Mouse (Mus musculus): ENCODE measurements around the gene B230217C12Rik.

The B230217C12Rik gene

DNA sequence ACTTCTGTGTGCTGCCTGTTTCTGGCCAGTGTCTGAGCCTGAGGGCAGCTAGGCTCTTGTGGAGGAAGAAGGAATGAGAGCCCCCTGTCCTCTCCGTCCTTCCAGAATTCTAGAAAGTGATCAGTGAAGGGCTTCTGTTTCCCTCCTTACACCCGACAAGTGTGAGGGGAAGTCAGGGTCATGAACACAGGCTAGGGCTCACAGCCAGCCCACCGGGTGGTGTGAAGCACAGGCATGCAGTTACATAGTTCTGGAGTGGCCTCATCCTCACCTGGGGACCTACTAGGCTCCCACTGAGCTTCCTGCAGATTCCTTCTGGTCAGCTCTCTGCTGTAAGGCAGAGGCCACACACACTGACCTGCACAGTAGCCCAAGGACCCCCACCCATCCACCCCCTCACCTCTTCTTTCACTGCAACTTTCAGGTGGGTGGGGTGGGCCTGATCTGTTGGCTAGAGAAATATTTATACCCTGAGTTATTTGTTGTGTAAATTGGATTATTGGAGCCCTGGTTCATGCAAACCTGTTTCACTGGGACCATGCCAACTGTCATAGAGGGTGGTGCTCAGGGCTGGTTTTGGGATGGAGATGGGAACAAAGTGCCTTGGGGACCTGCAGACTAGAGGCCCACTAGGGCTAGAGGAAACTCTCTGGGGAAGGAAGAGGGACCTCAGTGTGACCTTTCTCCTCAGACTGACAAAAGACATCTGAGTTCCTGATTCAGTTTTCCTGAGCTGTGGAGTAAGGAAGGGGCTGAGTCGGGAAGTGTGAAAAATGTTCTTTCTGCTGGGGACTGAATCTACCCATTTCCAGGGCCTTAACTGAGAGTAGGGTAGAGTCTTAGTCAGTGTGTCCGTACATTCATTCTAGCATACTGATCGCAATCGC, 31.1 kb upstream of the B230217C12Rik start:
- no peak for DNase-seq (ENCODE audit: low read depth, low spot score)

- DNase-seq (ENCODE audit: low read depth, low spot score) = no peak
These were observed 30.2 kb upstream of the B230217C12Rik start for GRCm38 (mm10) chr11:97810356-97810755.

DNA sequence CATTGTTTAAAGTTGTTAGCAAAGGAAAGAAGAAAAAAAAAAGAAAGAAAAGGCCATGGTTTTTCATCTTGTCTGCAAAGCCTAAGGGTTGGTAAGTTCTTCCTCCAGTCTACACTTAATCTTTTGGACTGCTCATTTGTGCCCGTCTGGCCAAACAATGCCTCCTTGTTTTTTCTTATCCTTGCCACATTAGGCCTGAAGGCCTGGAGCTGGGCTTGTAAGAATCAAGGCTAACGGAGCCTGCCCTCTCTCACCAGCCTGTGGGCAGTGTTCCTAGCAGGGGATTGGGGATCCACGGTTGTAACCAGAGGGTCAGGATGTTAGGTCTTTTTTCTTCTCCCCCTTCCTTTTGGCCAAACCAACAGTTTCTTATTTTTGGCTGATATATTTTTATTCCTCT, 29.6 kb upstream of the B230217C12Rik start:
- DNase-seq (ENCODE audit: low read depth, low spot score) = no peak

DNA sequence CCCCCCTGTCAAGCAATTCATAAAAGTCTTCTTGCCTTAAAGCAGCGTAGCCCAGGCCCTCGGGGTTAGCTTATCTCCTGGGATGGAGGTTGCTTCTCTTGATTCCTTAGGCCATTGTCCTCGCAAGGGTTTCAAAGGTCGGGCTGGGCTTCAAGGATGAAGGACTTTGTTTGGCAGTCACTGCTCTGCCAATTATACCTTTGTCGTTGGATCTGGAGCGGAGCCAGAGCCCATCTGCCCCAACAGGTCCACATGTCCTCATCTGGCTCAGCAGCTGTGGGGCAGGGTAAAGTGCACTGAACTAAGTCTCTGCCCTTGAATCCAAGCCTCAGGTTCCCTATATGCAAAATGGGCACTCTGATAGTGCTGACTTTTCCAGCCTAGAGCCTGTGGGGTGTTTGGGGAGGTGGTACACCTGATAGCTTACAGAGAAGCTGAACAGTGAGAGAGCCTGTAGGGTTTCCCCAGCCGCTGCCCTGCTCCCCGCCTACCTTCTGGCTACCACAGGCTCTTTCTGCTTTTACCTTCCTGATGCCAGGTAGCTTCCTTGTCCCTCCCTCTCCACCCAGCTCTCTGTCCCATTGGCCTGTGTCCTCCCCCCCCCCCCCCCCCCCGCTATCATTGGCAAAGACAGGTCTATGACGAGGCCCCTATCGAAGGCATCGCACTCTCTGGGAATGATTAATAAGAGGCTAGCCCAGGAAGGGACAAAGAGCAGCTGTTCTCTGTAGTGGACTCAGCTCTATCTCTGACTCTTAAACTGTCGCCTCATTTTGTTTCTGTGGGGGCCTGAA, 28.8 kb upstream of the B230217C12Rik start:
- DNase-seq (ENCODE audit: low read depth, low spot score) = no peak

DNA sequence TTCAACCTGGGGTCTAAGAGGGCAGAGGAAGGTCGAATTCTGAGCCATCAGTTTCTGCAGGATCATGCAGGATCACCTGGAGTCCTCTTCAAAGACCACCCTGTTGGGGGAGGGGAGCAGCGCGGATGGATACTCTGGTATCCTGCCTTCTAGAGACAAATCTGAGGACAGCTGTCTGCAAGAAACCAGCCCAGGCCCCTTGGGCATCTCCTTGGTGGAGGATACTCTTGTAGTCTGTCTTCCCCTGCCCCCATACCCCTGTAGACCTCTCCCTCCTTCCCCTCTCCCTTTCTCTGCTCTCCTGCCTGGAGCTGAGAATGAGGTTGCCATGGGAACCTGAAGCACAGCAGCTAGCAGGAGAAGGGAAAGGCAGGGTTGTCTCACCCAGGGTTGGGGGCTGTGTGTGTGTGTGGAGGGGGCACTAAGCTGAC, 28.1 kb upstream of the B230217C12Rik start:
- peak; percentile 86 for DNase-seq (ENCODE audit: low read depth, low spot score)

GRCm38 (mm10) chr11:97813085-97813484, 27.5 kb upstream of the B230217C12Rik start:
- DNase-seq (ENCODE audit: low read depth, low spot score) = peak; percentile 54

GRCm38 (mm10) chr11:97813746-97814515, 26.6 kb upstream of the B230217C12Rik start:
- DNase-seq (ENCODE audit: low read depth, low spot score) = no peak

GRCm38 (mm10) chr11:97815736-97816135, 24.8 kb upstream of the B230217C12Rik start:
- no peak for DNase-seq (ENCODE audit: low read depth, low spot score)

DNA sequence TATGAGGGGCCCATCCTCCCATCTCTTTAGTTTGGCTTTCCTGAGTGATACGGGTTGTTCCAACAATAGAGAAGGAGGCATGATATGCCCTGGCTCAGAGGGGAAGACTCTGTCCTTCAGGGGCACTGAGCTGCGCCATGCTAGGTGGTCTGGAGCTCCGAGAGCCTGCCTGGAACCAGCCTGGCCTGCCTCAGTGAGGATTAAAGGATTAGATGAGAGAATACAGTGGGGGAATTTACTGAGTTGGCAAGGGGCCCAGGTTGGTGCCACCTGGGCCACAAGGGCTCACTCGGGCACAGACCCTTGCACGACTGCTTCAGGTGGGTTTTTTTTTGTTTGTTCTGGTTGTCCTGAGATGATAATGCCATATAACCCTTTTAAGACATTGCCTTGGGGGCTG, 24.4 kb upstream of the B230217C12Rik start:
- DNase-seq (ENCODE audit: low read depth, low spot score) = no peak

- DNase-seq (ENCODE audit: low read depth, low spot score) = no peak
These were observed 23.7 kb upstream of the B230217C12Rik start for GRCm38 (mm10) chr11:97816916-97817315.

DNA sequence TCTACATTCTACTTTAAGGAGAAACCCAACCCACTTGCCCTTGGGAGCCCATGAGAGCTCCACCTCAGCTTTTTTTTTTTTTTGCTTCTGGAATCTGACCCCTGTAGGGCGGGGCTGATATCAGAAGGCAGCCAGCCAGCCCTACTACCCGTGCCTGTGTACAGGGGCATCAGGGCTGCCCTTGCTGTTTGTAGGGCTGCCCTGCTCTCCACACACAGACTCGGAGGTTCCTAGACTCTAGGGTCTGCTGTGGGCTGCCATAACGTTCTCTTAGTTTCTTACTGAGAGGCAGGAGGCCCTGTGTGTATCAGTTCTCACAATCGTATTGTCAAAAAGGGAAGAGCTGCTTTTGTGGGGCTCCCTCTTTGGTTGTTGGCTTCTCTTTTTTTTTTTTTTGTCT, 23.2 kb upstream of the B230217C12Rik start:
- no peak for DNase-seq (ENCODE audit: low read depth, low spot score)

GRCm38 (mm10) chr11:97818003-97818402, 22.6 kb upstream of the B230217C12Rik start:
- DNase-seq (ENCODE audit: low read depth, low spot score) = no peak

DNA sequence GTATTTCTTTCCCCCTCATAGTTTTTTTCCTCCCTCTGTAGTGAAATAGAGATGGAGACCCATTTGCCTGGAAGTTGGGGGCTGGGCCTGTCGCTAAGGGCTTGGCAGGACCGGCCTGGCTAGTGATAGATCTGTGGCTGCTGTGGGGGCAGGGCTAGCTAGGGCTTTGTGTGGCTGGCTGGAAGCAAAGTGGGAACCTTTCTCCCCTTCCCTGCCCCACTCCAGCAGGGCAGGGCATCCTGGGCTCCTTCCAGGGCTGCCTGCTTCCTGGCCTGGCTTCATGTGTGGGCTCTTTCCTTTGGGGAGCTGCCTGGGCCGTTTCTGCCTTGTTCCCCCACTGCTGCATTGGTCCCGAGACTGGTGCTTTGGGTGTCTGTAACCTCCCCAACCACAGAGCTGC, 22.0 kb upstream of the B230217C12Rik start:
- no peak for DNase-seq (ENCODE audit: low read depth, low spot score)

GRCm38 (mm10) chr11:97819102-97819501, 21.5 kb upstream of the B230217C12Rik start:
- no peak for DNase-seq (ENCODE audit: low read depth, low spot score)

DNA sequence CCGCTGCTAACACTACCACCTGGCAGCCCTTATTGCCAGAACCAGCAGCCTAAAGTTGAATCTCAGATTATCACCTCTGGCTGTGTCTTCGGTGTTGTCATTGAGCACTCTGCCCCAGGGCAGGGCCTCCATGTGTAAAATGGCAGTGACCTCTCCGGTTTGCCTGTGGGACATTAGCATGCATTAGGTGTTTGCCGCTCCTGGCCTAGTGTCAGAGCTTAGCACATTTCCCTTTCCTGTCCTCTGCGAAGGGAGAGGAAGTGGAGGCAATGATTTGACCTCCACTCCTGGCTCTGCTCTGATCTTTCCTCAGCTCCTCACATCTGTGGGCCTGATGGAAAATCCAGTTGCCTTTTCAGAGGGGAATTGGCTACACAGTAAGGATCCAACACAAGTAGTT, 20.7 kb upstream of the B230217C12Rik start:
- DNase-seq (ENCODE audit: low read depth, low spot score) = no peak

- no peak for DNase-seq (ENCODE audit: low read depth, low spot score)
These were observed 19.7 kb upstream of the B230217C12Rik start for GRCm38 (mm10) chr11:97820840-97821239.

- DNase-seq (ENCODE audit: low read depth, low spot score) = no peak
These were observed 19.0 kb upstream of the B230217C12Rik start for GRCm38 (mm10) chr11:97821401-97822064.

DNA sequence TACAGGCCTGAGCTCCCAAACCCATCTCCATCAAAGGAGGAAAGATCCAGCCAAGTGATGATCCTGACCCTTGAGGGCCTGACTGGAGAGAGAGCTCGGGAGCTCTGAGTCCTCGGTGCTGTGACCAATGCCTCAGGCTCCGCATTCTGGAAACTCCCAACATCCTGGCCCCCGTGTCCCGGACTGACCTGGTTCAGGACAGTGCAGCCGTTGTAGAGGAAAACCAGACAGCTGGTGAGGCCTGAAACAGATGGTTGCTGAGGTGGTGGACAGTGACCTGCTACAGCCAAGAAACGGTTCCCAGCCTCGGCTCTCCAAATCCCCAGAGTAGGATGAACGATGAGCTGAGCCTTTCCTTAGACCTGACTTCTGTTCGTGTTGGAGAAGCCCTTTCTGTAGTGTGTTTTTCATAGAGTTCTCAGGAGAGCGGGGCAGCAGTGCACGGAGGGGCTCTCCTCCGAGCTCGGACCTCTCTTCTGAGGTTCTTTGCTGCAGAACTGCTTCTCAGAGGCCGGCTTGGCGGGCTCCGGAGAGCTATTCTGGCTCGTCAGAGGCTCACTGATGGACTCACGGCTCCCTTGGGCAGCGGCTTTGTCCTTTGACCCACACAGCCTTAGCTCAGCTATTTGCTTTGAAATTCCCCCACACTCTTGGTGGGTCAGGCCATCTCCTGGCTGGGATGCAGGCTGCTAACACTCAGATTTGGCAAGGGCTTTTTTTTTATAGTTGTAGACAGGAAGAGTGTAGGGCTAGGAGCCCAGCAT, 17.6 kb upstream of the B230217C12Rik start:
- peak; percentile 93 for DNase-seq (ENCODE audit: low read depth, low spot score)

- DNase-seq (ENCODE audit: low read depth, low spot score) = peak; percentile 63
These were observed 16.4 kb upstream of the B230217C12Rik start for GRCm38 (mm10) chr11:97824168-97824567.

GRCm38 (mm10) chr11:97824895-97825294, 15.7 kb upstream of the B230217C12Rik start:
- DNase-seq (ENCODE audit: low read depth, low spot score) = no peak

DNA sequence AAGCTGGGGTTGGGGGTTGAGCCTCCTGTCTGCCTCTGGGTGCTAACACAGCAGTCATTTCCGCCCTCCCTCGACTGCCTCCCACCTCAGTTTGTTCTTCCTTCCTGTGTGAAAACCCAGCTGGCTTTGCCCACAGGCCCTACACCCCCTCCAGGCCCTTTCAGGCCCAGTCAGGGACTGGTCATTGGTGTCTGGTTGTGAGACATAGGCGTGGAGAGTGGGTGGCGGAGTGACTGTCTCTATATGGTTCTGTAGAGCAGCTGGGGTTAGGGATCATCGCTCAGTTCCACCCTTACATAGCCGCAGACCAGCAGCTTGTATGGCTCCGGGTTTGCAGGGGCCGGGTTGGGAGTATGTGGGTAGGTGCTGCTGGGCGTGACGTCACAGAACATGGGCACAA, 15.3 kb upstream of the B230217C12Rik start:
- DNase-seq (ENCODE audit: low read depth, low spot score) = no peak

Measured in brain, adult 2 months (tissue).